ENCODE assay signal across 15 mouse cellular contexts in the genomic region with DNA sequence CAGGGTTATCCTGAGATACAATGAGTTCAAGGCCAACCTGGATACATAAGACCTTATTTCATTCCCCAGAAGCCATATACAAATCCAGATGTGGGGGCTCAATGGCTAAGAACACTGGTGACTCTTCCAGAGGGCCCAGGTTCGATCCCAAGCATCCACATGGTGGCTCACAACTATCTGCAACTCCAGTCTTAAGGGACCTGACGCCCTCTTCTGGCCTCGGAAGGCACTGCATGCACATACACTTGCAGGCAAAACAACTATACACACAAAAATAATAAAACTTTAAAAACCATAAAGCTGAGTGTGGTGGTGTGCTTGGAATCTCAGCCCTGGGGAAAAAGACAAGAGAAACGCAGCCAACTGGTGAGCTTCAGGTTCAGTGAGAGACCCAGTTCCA. TPM values are rescaled to one million over a fixed set of nuclear protein-coding genes. Genes with fewer than 3 reads are reported as not detected.
DNase-seq lines count a peak whose midpoint lies in the region; TF ChIP-seq lines count a peak whose summit lies in the region.
"Had no signal": no experiment of that assay in that cellular context is flagged by ENCODE, and none has a peak within 500 bp of the region (broad histone marks: within the 10 kb centered on the region; RNA-seq: fewer than 3 reads in every experiment).

No protein-coding gene starts in this region.

- peak; percentile 12; the same call in 1 of the 2 replicates for TF ChIP-seq CTCF in cerebellum, adult 2 months (IDR thresholded peaks at IDR 0.05; ENCODE audit: borderline replicate concordance, insufficient read depth, low read depth, low read length)
- TF ChIP-seq CTCF in layer of hippocampus, adult 2 months (conservative IDR thresholded peaks at IDR 0.05): peak; percentile 64

- TF ChIP-seq POLR2A in cerebellum, adult 2 months (IDR thresholded peaks at IDR 0.05; ENCODE audit: borderline replicate concordance, insufficient read depth, low read length): no peak

- no peak overlapping the region for H3K27ac ChIP-seq in cerebellum, adult 2 months (ENCODE audit: insufficient read depth, low read length)
- H3K27ac ChIP-seq in layer of hippocampus, adult 2 months: peak overlapping the region; percentile 23; the same call in 1 of the 2 replicates
- H3K27ac ChIP-seq: limb, embryonic 10.5 days; neural tube, embryonic 12.5 days had no signal

- WGBS in cerebellum, adult 2 months: 83% methylated on average over 4 of the region's 4 CpGs

- H3K4me1 ChIP-seq in cerebellum, adult 2 months (ENCODE audit: control insufficient read depth, insufficient read depth, low read length): no peaks in the 10 kb centered on the region
- H3K4me1 ChIP-seq: neural tube, embryonic 12.5 days had no signal

- no peak overlapping the region for H3K4me3 ChIP-seq in cerebellum, adult 2 months (replicated peaks; ENCODE audit: insufficient read depth, low read depth, low read length)
- no peak overlapping the region for H3K4me3 ChIP-seq in layer of hippocampus, adult 2 months
- H3K4me3 ChIP-seq: limb, embryonic 10.5 days; neural tube, embryonic 12.5 days had no signal

- no peaks in the 10 kb centered on the region for H3K27me3 ChIP-seq in cerebellum, adult 2 months (ENCODE audit: control insufficient read depth, insufficient read depth, low read length)
- H3K27me3 ChIP-seq: neural tube, embryonic 12.5 days had no signal

- DNase-seq in cerebellum, adult 2 months: no peak
- DNase-seq in cerebellum, postnatal 4 days (ENCODE audit: low spot score in 2 of 2): no peak
- DNase-seq in layer of hippocampus, adult 2 months (ENCODE audit: low spot score in 2 of 2): no peak
- DNase-seq in layer of hippocampus, adult 8-10 months (ENCODE audit: low spot score in 2 of 2): no peak
- DNase-seq in thymus, postnatal 4 days: peak; percentile 38
- no peak for DNase-seq in thymus, postnatal 25 days
- DNase-seq in right cerebral cortex, adult 18-20 months: no peak
- DNase-seq in adrenal gland, adult 8-10 months: no peak
- DNase-seq: cerebellum, postnatal 14 days; gastrocnemius, postnatal 36 days; kidney, postnatal 10 days; lung, postnatal 10 days; midbrain, embryonic 14.5 days had no signal

RNA-seq across cellular contexts. Expression of a gene that starts 24.0 kb away (rescaled TPM):
- polyA plus RNA-seq in cerebellum, adult 2 months (2012; rRNA removed): 1.4 and 1.8 TPM in 2 replicates
- 1 to 10 TPM; 4.6 to 5.1 TPM for total RNA-seq in layer of hippocampus, adult 2 months (2021)
- 1 to 10 TPM; 3.6 to 8.0 (median 5.4) TPM for total RNA-seq in layer of hippocampus, adult 8-10 months (2022)
- total RNA-seq in adrenal gland, adult 8-10 months (2022): 1 to 10 TPM in 3 of 4 experiments, under 1 TPM in 1; 0.52 to 1.7 (median 1.3) TPM

RNA-seq across cellular contexts. Expression of a gene that starts 59.5 kb away (rescaled TPM):
- polyA plus RNA-seq in cerebellum, adult 2 months (2012; rRNA removed): 1.9 and 2.1 TPM in 2 replicates
- 10 to 100 TPM; 43.4 to 49.1 TPM for total RNA-seq in layer of hippocampus, adult 2 months (2021)
- total RNA-seq in layer of hippocampus, adult 8-10 months (2022): 10 to 100 TPM; 43.1 to 51.1 (median 48.6) TPM
- total RNA-seq in adrenal gland, adult 8-10 months (2022): under 1 TPM; 0.15 to 0.87 (median 0.62) TPM

Comparison
In these comparisons a context has a peak if more than half of its experiments do, and no peak if none do; other contexts are left out.
1. RNA of a gene that starts 59.5 kb away (total RNA-seq): 43.1 to 51.1 TPM in layer of hippocampus, adult 8-10 months and 43.4 to 49.1 TPM in layer of hippocampus, adult 2 months; 0.15 to 0.87 TPM in adrenal gland, adult 8-10 months; every median in the first group is over 10 times any median in the second.